Mouse (Mus musculus): ENCODE results near the gene Prdm12. TPM values are rescaled to one million over a fixed set of nuclear protein-coding genes. Genes with fewer than 3 reads are reported as not detected.

The Prdm12 gene
- polyA plus RNA-seq (2012; ENCODE audit: low replicate concordance): not detected in 2 replicates

DNA sequence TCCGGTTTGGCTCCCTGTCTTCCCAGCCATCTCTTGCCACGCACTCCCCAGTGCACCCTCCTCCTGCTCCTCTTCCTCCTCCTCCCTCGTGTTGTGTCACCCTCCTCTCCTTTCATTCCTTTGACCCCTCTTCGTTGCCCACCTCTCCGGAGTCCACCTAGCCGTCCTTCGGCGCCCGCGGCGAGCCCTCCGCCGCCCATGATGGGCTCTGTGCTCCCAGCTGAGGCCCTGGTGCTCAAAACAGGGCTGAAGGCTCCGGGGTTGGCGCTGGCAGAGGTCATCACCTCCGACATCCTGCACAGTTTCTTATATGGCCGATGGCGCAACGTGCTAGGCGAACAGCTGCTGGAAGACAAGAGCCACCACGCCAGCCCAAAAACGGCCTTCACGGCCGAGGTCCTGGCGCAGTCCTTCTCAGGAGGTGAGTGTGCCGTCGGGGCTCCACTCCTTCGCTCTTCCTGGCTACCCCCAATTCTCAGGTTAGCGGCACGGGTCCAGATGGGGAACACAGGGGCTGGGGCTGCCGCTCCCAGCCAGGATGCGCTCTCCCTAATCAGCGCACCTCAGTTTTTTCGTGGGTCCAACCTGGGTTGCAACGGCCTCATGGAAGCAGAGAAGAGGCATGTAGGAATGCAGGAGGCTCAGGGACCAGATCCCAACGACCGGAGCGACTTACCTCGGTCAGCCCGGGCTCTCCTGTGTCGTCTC is at the start of gene Prdm12:
TSS of gene Prdm12 (plus strand) at position 137 of the 708 bp plus-strand sequence.

DNA sequence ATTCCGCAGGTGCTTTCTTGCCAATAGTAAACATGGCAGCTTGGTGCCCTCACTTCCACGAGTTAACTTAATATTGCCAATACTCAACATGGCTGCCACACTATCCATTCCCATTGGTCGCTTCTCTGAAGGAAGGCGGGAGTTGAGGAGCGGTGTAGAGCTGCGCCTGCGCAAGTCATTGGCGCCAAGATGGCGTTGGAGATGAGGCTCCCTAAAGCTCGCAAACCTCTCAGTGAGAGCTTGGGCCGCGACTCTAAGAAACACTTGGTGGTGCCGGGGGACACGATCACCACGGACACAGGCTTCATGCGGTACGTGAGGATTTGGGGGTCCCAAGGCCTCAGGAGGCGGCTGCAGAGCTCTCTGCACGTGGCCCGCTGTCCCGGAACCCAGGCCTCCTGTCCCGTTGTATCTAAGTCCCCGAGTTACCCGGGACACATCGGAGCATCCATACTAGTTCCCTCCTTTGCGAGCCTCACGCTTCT is 30.8 kb downstream of the Prdm12 start, which contains the start of gene Exosc2:
TSS of gene Exosc2 (plus strand) at position 165 of the 485 bp plus-strand sequence.

DNA sequence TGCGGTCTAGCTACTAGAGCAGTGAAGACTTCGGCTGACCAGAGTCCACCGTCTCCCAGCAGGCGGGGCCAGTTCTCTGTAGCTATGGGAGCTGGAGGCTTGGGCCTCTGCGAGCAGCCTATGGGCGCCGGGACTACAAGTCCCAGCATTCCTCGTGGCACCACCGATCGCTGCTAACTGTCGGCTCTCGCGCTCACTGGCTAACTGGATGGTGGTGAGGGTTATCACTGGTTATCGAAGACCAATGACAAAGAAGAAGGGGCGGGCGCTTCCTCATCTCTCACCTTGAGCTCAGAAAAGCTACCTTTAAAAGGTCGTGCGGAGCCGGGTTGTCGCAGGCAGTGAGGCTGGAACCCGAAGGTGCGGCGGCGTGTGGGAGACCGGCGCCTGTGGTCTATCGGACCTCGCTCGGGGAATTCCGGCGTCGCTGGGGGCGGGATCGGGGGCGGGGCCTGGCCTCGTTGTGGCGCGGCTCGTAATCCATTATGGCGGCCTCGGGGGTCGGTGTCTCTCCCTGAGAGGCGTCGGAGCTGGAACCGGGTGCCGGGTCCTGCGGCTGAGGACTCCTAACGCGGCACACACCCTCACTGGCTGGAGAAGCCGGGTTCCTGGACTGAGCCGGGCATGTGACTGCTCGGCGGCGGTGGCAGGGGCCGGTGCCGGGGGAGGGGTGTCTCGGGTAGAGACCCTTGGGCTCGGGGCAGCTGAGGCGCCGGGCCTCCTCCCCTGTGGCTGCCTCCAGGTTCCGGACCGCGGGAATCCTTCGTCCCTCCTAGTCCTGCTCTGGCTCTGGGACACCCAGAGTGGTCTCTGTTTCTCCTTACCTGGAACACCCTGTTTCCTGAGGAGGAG is 48.5 kb downstream of the Prdm12 start, which contains the start of gene Abl1:
TSS of gene Abl1 (plus strand) at position 303 of the 852 bp plus-strand sequence.

Other genes with a start within 250 kb of the Prdm12 start
- 9.6 and 11.4 TPM in 2 replicates for gene Ass1, start 169.8 kb upstream of the Prdm12 start, polyA plus RNA-seq (2012; ENCODE audit: low replicate concordance)
- 48.5 and 84.3 TPM in 2 replicates for gene Fubp3, start 67.4 kb upstream of the Prdm12 start, polyA plus RNA-seq (2012; ENCODE audit: low replicate concordance)
- gene Exosc2, start 30.7 kb downstream of the Prdm12 start, polyA plus RNA-seq (2012; ENCODE audit: low replicate concordance): 4.7 and 9.0 TPM in 2 replicates
- 78.8 and 128 TPM in 2 replicates for gene Abl1, start 48.3 kb downstream of the Prdm12 start, polyA plus RNA-seq (2012; ENCODE audit: low replicate concordance)
- 2.5 and 3.6 TPM in 2 replicates for gene Qrfp, start 170.5 kb downstream of the Prdm12 start, polyA plus RNA-seq (2012; ENCODE audit: low replicate concordance)
- gene Fibcd1, start 206.0 kb downstream of the Prdm12 start, polyA plus RNA-seq (2012; ENCODE audit: low replicate concordance): 0.18 and 0.20 TPM in 2 replicates
- 0.06 TPM in 1 of 2 replicates, not detected in the other for gene Lamc3, start 247.3 kb downstream of the Prdm12 start, polyA plus RNA-seq (2012; ENCODE audit: low replicate concordance)